Mouse (Mus musculus): ENCODE measurements around the gene Abhd2.
"Not testable (repeated sequence)": the region's sequence is repeated elsewhere in the genome, so short reads cannot be mapped to it uniquely, and the experiment has no call there.

The Abhd2 gene

DNA sequence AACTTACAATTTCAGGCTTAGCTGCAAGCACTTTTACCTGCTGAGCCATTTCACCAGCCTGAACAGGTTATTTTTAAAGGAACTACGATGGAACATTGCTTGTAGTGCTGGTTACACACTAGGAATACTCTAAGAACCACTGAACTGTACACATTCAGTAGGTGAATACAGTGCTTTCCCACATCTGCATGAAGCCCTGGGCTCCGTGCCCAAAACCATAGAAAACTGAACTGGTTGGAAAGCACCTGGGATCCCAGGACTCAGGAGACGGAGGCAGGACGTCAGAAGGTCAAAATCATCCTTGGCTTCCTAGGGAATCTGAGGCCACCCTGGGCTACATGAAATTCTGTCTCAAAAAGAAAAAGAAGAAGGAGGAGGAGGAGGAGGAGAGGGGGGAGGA is 6.8 kb upstream of the Abhd2 start:
- DNase-seq (ENCODE audit: low read depth, low spot score) = no peak

GRCm38 (mm10) chr7:79267690-79268388 is 5.2 kb upstream of the Abhd2 start:
- DNase-seq (ENCODE audit: low read depth, low spot score) = no peak

- DNase-seq (ENCODE audit: low read depth, low spot score) = no peak
Observed at GRCm38 (mm10) chr7:79268897-79269296, 4.1 kb upstream of the Abhd2 start.

GRCm38 (mm10) chr7:79269411-79269810 is 3.6 kb upstream of the Abhd2 start:
- no peak for DNase-seq (ENCODE audit: low read depth, low spot score)

GRCm38 (mm10) chr7:79269866-79270265 is 3.1 kb upstream of the Abhd2 start:
- DNase-seq (ENCODE audit: low read depth, low spot score) = no peak

- DNase-seq (ENCODE audit: low read depth, low spot score) = peak; percentile 64
Observed at GRCm38 (mm10) chr7:79270961-79271387, 2.0 kb upstream of the Abhd2 start.

GRCm38 (mm10) chr7:79271861-79272788 is 874 bp upstream of the Abhd2 start:
- DNase-seq (ENCODE audit: low read depth, low spot score) = peak; percentile 66

DNA sequence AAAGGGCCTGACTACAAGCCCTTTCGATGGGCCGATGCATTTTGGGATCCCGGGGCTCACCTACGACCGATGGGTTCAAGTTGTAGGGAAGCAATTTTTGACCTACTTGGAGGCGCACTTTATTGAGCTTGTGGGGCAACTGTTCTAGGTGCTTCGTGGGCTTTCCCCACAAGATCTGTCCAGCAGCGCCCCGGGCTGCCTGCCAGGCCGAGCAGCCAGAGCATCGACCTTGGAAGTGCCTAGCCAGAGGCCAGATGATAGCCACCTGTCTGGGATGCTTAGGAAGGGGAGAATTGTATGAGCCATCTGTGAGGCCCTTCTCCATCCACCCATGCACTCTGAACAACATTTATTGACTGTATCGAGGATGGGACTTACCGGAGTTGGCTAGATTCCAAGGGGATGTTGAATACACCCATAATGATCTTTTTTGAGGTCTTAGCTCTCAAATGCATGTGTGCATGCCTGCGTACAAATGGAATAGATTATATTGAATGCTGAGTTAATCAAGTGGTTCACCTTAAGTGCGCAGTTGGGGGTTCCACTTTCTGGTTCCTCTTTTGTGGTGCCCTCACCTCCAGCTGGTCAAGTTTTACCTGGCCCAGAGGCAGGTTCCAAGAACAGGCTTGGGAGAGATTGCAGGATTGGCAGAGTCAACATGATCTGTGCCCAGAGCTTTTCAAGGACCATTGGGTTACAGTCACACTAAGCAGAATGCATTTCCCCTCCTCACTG is 906 bp downstream of the Abhd2 start:
- DNase-seq (ENCODE audit: low read depth, low spot score) = no peak

DNA sequence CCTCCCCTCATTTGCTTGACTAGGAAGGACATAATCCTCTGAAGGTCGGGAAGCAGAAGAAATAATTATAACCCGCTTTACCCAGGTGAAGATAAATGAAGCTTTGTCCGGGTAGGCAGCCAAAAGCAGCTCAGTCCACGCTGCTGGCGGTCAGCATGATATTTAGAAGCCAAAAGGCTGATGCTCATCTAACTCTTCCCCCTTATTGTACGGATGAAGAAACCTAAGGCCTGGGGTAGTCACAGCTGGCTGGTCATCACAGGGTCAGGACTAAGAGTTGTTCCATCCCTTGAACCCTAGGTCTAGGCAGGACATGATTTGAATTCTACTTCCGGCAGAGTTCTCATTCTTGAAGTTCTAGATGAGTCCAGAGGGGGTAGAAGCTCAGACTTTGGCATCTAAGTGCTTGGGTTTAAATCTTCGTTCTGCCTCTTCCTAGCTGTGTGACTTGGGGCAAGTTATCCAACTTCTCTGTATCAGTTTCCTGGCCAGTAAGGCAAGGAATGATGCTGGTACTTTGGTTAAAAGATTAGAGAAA is 1.5 kb downstream of the Abhd2 start:
- DNase-seq (ENCODE audit: low read depth, low spot score) = no peak

DNA sequence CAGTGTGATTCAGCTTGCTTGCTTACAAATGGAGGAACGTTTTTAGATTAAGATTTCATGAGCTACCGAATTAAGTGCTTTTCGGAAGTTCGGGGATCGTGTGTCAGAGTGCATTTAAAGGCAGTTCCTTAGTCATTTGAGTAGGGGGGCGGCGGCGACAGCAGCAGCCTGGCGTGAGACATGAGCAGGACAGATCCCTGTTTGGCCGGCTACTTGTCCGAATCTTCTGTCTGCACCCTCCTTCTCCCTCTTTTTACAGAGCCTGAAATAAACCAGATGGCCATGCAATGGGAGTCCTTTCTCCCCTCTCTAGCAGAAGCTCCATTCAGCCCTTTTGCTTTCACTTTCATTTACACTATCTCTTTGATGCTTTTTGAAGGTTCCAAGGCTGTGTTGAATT is 2.3 kb downstream of the Abhd2 start:
- DNase-seq (ENCODE audit: low read depth, low spot score) = no peak

GRCm38 (mm10) chr7:79278432-79278831 is 5.4 kb downstream of the Abhd2 start:
- DNase-seq (ENCODE audit: low read depth, low spot score) = no peak

DNA sequence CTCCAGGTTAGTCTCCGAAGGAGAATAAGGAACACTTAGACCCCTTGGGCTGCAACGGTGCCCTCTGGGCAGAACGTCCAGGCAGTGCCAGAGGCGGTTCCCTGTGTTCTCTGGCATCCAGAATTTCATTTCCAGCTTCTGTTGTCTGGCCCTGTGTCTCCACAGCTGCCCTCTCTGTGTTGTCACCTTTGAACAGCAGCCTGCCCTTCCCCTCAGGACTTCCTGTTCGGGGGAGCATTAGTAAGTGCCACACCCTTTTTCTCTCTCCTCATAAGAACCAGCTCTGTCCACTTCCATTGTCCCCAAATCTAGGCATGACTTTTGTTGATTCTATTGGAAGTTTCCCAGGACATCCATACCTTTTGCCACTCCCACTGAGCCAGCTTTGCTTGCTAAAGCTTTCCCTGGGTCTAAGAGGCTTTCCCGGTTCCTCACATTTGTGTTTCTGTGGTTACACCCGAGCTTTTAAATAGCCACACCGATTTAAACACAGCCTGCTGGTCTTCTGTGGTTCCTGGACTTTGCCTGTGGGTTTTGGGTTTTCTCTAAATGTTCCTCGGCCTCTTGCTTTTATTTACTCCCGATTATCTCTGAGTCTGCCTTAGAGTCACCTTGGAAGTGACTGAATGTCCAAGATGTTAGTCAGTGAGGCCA is 6.5 kb downstream of the Abhd2 start:
- peak; percentile 51 for DNase-seq (ENCODE audit: low read depth, low spot score)

- peak; percentile 66 for DNase-seq (ENCODE audit: low read depth, low spot score)
Observed at GRCm38 (mm10) chr7:79282883-79283670, 10.1 kb downstream of the Abhd2 start.

DNA sequence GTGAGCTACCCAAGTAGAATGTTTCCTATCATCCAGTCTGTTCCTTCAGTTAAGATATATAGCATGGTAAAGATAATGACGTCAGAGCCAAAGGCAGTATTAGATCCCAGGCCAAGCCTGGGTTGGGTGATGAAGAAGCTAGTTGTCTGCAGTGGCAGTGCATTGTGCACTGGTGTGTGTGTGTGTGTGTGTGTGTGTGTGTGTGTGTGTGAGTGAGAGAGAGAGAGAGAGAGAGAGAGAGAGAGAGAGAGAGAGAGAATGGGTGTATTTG is 10.6 kb downstream of the Abhd2 start:
- DNase-seq (ENCODE audit: low read depth, low spot score) = not testable (repeated sequence)

- no peak for DNase-seq (ENCODE audit: low read depth, low spot score)
Observed at GRCm38 (mm10) chr7:79284160-79284888, 11.3 kb downstream of the Abhd2 start.

DNA sequence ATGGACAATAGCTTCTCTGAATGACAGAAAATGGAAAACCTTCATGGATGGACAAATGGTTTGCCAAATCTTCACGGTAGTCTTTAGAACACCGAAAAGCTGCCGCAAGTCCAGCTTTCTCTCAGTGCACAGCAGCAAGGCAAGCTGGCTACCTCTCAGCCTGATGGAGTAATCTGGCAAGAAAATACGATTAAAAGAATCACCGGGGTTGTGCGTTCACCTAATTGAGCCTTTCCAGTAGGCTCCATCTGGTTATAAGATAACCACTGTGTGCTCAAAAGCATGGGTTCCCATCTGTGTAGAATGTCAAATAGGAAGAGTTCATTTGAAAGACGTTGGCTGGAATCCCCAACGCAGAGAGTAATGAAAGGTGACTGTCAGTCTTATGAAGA is 11.9 kb downstream of the Abhd2 start:
- DNase-seq (ENCODE audit: low read depth, low spot score) = no peak

GRCm38 (mm10) chr7:79285408-79285807 is 12.4 kb downstream of the Abhd2 start:
- no peak for DNase-seq (ENCODE audit: low read depth, low spot score)

DNA sequence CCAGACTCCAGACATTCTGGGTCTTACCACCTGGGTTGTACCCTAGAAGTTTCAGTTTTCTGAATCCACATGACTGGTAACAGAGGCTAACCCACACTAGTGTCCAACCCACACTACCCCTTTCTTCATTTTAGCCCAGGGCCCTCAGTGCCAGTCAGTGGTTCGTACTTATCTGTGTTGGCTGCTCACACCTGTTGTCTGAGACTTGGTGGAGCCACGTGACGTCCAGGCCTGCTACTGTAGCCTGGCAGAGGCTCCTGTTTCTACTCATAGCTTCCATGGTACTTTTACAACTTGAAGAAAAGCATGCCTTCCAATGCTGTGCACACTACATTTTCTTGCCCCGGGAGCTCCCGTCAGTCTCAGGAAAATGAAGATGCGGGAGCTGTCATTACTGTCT is 14.2 kb downstream of the Abhd2 start:
- no peak for DNase-seq (ENCODE audit: low read depth, low spot score)

DNA sequence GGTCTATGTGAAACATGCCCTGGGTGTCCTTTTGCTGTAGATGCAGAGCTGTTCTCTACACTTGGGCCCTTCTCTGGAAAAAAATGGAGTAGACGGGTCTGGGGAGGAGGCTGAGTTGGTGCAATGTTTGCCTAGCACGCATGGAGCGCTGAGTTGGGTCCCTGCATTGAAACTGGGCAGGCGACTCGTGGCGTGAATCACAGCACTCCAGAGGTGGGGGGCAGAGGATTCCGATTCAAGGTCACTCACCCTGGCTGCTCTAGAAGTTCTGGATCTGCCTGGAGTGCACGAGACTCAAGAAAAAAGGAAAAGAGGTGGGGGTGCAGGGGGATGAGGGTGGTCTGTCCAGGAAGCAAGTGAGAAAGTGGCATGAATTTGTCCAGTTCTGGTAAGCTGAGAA is 14.9 kb downstream of the Abhd2 start:
- DNase-seq (ENCODE audit: low read depth, low spot score) = no peak

GRCm38 (mm10) chr7:79288422-79288821 is 15.4 kb downstream of the Abhd2 start:
- DNase-seq (ENCODE audit: low read depth, low spot score) = no peak
